Mouse (Mus musculus) myocyte (in vitro differentiated cells): Measurements from ENCODE around the gene Ankrd40.

Source experiments
- POLR2A ChIP-seq: IDR thresholded peaks from one replicate; pipeline ENCODE4 v1.6.1; 2011; ENCODE audit warnings: low read depth, mild to moderate bottlenecking, control low read depth, moderate library complexity; ENCODE audit not compliant: insufficient read length
- POLR2AphosphoS2 ChIP-seq: IDR thresholded peaks from one replicate; pipeline ENCODE4 v1.6.1; 2011; ENCODE audit warnings: low read depth, control low read depth; ENCODE audit not compliant: insufficient read length
- REST ChIP-seq: IDR thresholded peaks from one replicate; pipeline ENCODE4 v1.6.1; 2011; ENCODE audit warnings: mild to moderate bottlenecking, control low read depth, moderate library complexity; ENCODE audit not compliant: insufficient read depth, insufficient read length

DNA sequence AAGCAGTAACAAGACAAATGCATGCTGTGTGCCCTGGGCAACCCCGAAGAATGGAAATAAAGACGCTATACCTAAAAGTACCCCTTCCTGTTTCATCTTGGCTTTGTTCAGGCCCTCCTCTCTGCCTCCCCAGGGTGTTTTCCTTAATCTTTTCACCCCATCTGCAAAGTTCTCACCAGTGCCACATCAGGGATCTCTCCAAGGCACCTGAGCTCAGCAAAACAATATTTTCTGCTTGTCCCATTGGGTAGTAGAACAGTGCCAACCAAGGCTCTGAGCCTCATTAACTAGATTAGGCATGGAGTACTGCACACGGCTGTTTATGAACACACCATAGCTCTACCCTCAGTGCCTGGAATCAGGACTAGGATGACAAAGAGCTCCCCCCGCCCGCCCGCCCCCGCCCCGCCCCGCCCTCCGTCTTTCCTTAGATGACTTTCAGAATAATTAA lies 815 bp upstream of the Ankrd40 start:
- TF ChIP-seq POLR2A (no peak), REST (no peak), POLR2AphosphoS2 (no peak)
